Mouse (Mus musculus): ENCODE measurements around the gene Pcgf2.

The Pcgf2 gene

GRCm38 (mm10) chr11:97695712-97696401 is 4.4 kb downstream of the Pcgf2 start:
- no peak for DNase-seq (ENCODE audit: low read depth in 2 of 2, low spot score in 2 of 2)

- DNase-seq (ENCODE audit: low read depth in 2 of 2, low spot score in 2 of 2): no peak
Measured at GRCm38 (mm10) chr11:97694921-97695711, 5.2 kb downstream of the Pcgf2 start.

DNA sequence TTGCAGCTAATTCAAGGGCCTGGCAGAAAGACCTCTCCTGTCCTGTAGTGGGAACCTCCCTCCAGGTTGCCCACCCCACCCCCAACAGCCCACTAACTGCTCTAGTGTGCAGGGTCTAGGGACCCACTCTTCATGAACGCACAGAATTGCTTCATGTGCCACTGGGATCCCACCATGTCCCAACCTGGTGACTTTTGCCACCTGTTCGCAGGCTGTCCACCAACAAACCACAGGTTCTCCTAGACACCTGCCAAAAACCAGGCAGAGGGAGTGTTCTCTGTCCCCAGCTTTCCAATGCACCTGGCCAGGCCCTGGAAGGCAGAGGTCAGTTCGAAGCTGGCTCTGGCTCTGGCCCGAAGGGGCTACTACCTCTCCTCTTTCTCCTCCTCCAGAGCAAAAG is 5.9 kb downstream of the Pcgf2 start:
- no peak for DNase-seq (ENCODE audit: low read depth in 2 of 2, low spot score in 2 of 2)

DNA sequence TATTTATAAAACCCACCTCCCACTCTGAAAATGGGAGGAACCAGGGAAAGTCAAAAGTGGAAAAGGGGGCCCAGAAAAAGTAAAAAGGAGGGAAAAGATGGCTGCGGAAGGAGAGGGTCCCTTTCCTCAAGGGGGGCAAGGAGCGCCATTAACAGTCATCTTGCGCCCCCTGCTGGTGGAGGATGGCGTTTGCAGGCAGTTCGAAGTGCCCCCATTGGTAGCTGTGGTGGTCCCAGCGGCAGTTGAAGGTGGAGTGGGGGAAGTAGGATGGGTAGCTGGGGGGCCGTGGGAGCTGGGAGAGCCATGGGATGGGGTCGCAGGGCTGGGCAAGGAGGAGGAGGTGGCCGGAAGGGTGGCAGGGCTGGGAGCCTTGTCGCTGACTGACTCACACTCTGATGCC is 10.4 kb downstream of the Pcgf2 start:
- peak; percentile 74 to 82 for DNase-seq (ENCODE audit: low read depth in 2 of 2, low spot score in 2 of 2)

DNA sequence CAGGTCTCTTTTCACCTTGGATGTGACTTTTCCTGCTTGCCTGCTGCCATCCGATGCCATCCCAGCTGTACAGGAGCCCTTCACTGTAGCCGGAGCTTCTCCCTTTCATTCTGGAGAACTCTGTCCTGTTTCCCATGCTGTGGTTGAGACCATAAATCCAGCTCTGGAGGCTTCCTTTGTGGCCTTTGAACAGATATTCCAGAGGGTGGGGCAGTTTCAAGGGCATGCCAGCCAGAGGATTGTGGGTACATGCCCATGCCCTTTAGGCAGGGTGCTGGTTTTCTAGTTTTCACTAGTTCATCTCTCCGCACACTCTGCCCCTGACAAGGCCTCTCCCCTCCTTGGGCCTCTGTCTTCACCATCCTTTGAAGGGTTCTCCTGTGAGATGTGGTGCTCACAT is 13.2 kb downstream of the Pcgf2 start:
- no peak for DNase-seq (ENCODE audit: low read depth in 2 of 2, low spot score in 2 of 2)

GRCm38 (mm10) chr11:97686322-97686908 is 13.9 kb downstream of the Pcgf2 start:
- DNase-seq (ENCODE audit: low read depth in 2 of 2, low spot score in 2 of 2): no peak

- peak; percentile 70 to 76 for DNase-seq (ENCODE audit: low read depth in 2 of 2, low spot score in 2 of 2)
Measured at GRCm38 (mm10) chr11:97685613-97686321, 14.5 kb downstream of the Pcgf2 start, which contains the start of gene Cisd3. Gene Cisd3, plus strand, starts transcription at chr11:97685826.

- DNase-seq (ENCODE audit: low read depth in 2 of 2, low spot score in 2 of 2): no peak
Measured at GRCm38 (mm10) chr11:97684766-97685165, 15.5 kb downstream of the Pcgf2 start.

DNA sequence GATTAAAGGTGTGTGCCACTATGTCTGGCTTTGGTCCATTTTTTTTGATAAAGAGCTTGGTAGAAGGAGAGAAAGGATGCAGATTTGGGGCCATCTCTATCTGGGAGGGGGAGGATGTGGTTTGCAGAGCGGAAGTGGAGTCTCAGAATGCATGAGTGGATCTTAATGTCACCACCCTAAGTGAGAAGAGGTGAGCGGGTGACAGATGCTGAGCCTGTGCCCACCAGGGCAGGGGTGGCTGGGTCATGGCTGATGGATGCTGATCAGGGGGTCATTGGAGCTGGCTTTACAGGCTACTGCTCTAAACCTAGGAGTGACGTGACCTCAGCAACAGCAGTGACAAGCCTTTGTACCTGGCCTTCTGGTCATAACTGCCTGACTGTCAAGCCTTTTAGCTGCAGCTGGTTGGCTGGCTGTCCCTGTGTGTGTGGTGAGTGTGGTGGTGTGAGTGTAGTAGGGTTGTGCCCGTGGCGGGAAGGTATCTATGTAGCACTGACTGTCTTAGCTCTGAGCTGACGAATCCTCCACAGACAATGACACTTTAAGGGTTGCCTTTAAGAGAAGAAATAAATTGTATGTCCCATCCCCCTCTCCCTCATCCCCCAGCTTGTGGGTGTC is 16.1 kb downstream of the Pcgf2 start:
- DNase-seq (ENCODE audit: low read depth in 2 of 2, low spot score in 2 of 2): peak; percentile 50 to 66

DNA sequence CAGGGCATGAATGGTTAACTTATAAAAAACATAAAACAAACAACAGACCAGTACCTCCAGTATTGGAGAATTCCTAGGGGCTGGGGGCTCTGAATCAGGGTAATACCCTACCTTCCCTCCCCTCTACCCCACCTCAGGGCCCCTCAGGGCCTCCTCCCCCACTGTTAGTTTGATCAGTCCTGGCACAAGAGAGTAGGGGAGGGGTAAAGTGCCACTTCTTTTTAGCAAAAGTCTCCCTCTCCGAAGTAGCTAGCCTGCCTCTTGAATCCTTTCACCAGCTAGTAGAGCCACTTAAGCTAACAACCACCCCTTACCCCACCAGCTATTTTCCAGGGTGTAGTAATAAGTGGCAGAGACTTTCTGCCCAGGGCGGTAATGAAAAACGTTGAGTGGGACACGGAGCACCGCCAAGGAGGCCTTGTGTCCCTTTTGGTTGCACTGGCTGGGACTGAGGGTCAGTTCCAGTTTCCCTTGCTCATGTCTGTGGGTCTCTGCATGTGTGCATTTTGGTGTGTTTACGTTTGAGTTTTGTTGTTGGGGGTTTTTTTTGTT is 17.7 kb downstream of the Pcgf2 start:
- no peak for DNase-seq (ENCODE audit: low read depth in 2 of 2, low spot score in 2 of 2)

DNA sequence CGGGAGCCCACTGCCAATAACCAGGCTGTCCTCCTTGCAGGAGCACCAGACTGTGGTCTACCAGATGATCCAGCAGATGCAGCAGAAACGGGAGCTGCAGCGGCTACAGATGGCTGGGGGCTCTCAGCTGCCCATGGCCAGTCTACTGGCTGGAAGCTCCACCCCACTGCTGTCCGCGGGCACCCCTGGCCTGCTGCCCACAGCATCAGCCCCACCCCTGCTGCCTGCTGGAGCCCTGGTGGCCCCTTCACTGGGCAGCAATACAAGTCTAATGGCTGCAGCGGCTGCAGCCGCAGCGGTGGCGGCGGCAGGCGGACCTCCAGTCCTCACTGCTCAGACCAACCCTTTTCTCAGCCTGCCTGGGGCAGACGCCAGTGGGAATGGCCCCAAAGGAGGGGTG is 19.9 kb downstream of the Pcgf2 start:
- no peak for DNase-seq (ENCODE audit: low read depth in 2 of 2, low spot score in 2 of 2)

DNA sequence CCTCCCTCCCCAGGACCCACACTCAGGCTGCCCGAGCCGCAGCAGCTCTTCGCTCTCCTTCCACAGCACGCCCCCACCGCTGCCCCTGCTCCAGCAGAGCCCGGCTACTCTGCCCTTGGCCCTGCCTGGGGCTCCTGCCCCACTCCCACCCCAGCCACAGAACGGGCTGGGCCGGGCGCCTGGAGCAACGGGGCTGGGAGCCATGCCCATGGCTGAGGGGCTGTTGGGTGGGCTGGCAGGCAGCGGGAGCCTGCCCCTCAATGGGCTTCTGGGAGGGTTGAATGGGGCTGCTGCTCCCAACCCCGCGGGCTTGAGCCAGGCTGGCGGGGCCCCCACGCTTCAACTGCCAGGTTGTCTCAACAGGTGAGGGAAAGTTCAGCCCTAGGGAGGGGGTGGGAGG is 22.0 kb downstream of the Pcgf2 start:
- DNase-seq (ENCODE audit: low read depth in 2 of 2, low spot score in 2 of 2): no peak

DNA sequence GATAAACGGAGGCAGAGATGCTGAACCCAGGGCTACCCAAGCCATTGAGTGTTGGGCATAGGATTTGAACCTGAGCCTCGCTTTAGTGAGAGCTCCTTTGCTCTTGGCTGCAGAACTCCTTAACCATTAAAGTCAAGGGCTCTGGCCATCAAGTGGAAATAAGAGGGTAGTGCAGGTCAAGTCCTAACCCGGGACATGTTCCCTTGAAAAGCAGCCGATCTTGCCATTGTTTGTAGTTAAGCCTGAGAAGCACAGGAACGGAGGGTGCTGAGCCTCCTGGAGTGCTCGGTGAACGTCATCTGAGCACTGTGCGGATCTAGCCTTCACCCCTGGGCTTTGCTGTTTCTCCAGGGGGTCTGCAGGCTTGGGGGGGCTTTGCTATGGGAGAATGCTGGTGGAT is 22.5 kb downstream of the Pcgf2 start:
- DNase-seq (ENCODE audit: low read depth in 2 of 2, low spot score in 2 of 2): no peak

DNA sequence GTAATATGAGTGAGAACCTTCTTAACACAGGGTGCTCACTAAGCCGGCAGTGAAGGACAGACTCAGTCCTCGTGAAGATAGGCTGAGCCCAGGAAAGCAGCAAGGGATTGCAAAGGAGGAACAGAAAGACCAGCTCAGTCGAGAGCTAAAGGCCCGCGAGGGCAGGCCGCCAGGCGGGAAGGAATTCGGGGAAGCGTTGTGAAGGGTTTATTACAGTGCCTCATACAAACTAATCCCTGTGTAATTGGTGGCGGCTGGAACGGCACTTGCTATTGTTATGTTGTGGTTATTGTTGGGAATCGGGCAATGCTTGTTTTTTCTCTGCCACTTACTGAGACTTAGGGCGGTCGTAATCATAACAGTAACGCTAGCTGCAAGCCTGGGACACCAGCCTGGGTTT is 22.9 kb downstream of the Pcgf2 start:
- no peak for DNase-seq (ENCODE audit: low read depth in 2 of 2, low spot score in 2 of 2)

GRCm38 (mm10) chr11:97676050-97676754 is 24.1 kb downstream of the Pcgf2 start:
- DNase-seq (ENCODE audit: low read depth in 2 of 2, low spot score in 2 of 2): no peak

GRCm38 (mm10) chr11:97673148-97673547 is 27.1 kb downstream of the Pcgf2 start:
- DNase-seq (ENCODE audit: low read depth in 2 of 2, low spot score in 2 of 2): no peak

GRCm38 (mm10) chr11:97671177-97671527 is 29.1 kb downstream of the Pcgf2 start:
- no peak for DNase-seq (ENCODE audit: low read depth in 2 of 2, low spot score in 2 of 2)

DNA sequence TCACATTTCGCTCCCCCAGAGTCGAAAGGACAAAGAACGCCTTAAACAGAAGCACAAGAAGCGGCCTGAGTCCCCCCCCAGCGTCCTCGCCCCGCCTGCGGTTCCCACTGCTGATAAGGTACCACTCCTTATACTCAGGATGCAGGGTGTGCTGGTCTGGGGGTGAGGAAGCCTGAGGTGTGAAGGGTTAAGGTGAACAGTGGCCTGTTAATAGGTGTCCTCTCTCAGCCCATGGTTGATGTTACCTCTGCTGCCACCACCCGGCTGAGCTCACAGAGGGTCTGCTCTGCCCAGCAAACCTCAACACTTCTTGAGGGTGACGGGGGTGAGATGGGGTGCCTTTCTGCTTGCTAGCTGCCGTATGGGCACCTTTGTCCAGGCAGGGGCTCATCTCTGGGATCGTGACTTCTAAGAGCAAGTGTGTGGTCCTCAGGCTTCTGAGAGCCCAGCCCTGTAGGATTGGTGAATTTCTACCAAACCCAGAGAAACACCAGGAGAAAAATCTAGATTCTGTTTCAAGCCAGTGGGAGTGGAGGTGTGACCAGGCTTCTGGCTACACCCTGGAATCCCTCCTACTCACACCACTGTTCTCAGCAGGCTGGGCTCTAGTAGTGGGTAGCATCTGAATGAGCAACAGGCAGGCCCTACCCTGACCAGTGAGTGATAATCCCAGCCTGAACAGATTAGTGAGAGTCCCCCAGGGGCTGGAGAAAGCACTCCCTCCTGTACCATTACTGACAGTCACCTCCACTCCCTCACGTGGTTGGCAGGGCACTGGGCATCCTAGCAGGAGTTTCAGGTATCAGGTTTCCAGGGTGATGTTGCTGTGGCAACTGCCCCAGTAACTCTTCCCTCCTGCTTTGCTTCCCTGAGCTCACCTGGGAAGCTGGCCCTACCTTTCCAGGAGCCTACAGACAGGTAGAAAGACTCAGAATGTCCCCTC is 29.8 kb downstream of the Pcgf2 start:
- no peak for DNase-seq (ENCODE audit: low read depth in 2 of 2, low spot score in 2 of 2)

DNA sequence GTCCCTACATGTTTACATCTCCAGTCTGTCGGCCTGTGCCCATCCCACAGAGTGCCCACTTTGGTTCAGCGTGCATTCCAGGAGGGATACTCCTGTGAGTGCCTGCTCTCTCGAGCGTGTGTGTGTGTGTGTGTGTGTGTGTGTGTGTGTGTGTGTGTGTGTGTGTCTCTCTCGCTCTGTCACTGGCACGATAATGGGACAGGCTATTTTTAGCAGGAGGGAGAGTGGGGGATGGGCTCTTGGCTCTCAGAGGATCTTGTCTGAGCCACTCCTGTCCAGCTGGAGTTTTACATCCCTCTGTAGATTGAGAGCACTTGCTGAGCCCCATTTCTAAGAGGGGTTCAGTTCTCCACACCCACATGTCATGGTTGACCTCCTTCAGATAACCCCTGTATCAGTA is 30.5 kb downstream of the Pcgf2 start:
- no peak for DNase-seq (ENCODE audit: low read depth in 2 of 2, low spot score in 2 of 2)

Data from CD8-positive naive resting alpha-beta T cell, adult 2 months (primary cell).